Mouse (Mus musculus): ENCODE data around the gene Nckap1. TPM values are rescaled to one million over a fixed set of nuclear protein-coding genes. Genes with fewer than 3 reads are reported as not detected.
"Not testable (repeated sequence)": the region's sequence is repeated elsewhere in the genome, so short reads cannot be mapped to it uniquely, and the experiment has no call there.

The Nckap1 gene
- polyA plus RNA-seq, 1 experiment from 2014 or later: 73.3 TPM

GRCm38 (mm10) chr2:80547901-80548300 lies 33.3 kb downstream of the Nckap1 start:
- WGBS: 96% methylated on average over 1 of the region's 1 CpGs
- Histone ChIP-seq H3K27ac (no peak overlapping the region), H3K36me3 (peaks cover 92% of the 10 kb centered on the region), H3K27me3 (ENCODE audit: low read depth, poor library complexity, severe bottlenecking) (no peaks in the 10 kb centered on the region), H3K9me3 (replicated peaks) (no peaks in the 10 kb centered on the region), H3K4me1 (no peaks in the 10 kb centered on the region), H3K4me3 (no peak overlapping the region)
- DNase-seq (ENCODE audit: low spot score): no peak

DNA sequence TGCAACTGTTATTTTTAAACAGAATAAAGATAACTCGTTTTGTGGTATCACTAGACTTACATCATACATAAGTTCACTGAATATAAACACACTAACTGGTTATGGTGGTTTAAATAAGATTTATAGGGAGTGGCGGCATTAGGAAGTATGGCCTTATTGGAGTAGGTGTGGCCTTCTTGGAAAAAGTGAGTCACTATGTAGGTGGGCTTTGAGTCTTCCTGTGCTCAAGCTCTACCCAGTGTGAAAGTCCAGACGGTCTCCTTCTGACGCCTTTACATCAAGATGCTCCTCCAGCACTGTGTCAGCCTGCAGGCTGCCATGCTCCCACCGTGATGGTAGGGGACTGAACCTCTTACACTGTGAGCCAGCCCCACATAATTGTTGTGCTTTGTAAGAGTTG lies 38.4 kb downstream of the Nckap1 start:
- 86% methylated on average over 5 of the region's 5 CpGs for WGBS
- DNase-seq (ENCODE audit: low spot score): no peak
- H3K4me3 ChIP-seq: no peak overlapping the region
- no peaks in the 10 kb centered on the region for H3K9me3 ChIP-seq (replicated peaks)
- H3K27ac ChIP-seq: no peak overlapping the region
- no peaks in the 10 kb centered on the region for H3K4me1 ChIP-seq
- H3K27me3 ChIP-seq (ENCODE audit: low read depth, poor library complexity, severe bottlenecking): no peaks in the 10 kb centered on the region
- H3K36me3 ChIP-seq: peaks cover 86% of the 10 kb centered on the region

DNA sequence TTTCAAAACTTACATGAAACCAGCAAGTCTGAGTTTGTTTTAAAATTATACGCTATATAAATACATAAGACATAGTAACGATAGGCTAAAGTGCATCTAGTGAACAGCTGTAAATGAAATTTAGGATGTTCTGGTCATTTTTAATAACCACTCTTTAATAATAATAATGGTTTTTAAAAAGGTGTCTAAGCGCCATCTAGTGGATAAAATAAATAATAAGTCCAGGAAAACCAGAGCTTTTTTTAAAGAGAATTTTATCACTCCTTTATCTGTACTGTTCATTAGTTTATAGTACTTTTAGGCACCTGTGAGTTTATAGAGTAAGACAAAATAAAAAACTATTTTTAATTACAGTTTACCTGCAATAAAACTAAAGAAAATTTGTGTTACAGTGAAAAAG lies 44.0 kb downstream of the Nckap1 start:
- no peak for DNase-seq (ENCODE audit: low spot score)
- H3K36me3 ChIP-seq: peaks cover 85% of the 10 kb centered on the region
- WGBS: 62% methylated on average over 3 of the region's 3 CpGs
- H3K4me3 ChIP-seq: no peak overlapping the region
- no peaks in the 10 kb centered on the region for H3K27me3 ChIP-seq (ENCODE audit: low read depth, poor library complexity, severe bottlenecking)
- H3K4me1 ChIP-seq: no peaks in the 10 kb centered on the region
- no peak overlapping the region for H3K27ac ChIP-seq
- H3K9me3 ChIP-seq (replicated peaks): no peaks in the 10 kb centered on the region

GRCm38 (mm10) chr2:80536608-80537007 lies 44.6 kb downstream of the Nckap1 start:
- no peaks in the 10 kb centered on the region for H3K9me3 ChIP-seq (replicated peaks)
- H3K36me3 ChIP-seq: peaks cover 87% of the 10 kb centered on the region
- H3K4me1 ChIP-seq: no peaks in the 10 kb centered on the region
- WGBS: 98% methylated on average over 2 of the region's 2 CpGs
- H3K27ac ChIP-seq: no peak overlapping the region
- DNase-seq (ENCODE audit: low spot score): no peak
- H3K27me3 ChIP-seq (ENCODE audit: low read depth, poor library complexity, severe bottlenecking): no peaks in the 10 kb centered on the region
- H3K4me3 ChIP-seq: no peak overlapping the region

GRCm38 (mm10) chr2:80524275-80524674 lies 56.9 kb downstream of the Nckap1 start:
- H3K4me1 ChIP-seq: no peaks in the 10 kb centered on the region
- WGBS: 91% methylated on average over 9 of the region's 9 CpGs
- H3K4me3 ChIP-seq: no peak overlapping the region
- H3K27me3 ChIP-seq (ENCODE audit: low read depth, poor library complexity, severe bottlenecking): no peaks in the 10 kb centered on the region
- H3K27ac ChIP-seq: no peak overlapping the region
- H3K9me3 ChIP-seq (replicated peaks): no peaks in the 10 kb centered on the region
- peaks cover 91% of the 10 kb centered on the region for H3K36me3 ChIP-seq
- no peak for DNase-seq (ENCODE audit: low spot score)

DNA sequence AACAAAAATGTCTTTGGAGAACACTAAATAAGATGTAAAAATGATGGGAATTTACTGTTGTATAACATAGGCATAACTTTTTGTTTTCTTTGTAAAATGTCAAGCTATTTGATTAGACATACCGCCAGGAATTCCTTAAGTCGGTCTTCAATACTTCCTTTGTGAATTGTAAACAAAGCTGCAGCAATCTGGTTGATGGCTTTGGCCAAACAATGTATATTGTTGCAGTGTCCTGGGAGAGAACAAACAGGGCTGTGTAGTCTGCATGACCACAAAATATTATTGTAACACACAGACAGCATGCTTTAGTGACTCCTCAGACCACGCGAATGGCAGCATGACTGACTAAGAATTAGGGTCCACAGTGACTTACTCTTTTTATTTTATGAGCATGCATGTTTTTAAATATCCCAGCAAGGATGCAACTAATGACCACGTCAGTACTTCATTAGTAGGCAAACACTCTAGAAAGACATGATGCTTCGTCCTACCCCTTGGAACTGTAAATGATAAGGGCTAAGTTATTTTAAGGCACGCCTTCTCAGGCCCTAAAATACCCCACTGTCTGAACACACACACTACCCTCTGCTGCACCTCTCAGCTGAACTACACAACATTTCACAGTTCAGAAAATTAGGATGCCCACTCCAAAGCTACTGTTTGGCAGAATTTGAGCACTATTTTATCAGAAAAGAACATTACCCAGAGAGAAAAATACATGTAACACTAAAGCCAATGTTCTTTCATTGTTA lies 75.0 kb downstream of the Nckap1 start:
- no peaks in the 10 kb centered on the region for H3K4me1 ChIP-seq
- H3K9me3 ChIP-seq (replicated peaks): no peaks in the 10 kb centered on the region
- WGBS: 92% methylated on average over 7 of the region's 7 CpGs
- peaks cover 97% of the 10 kb centered on the region for H3K36me3 ChIP-seq
- DNase-seq (ENCODE audit: low spot score): no peak
- H3K4me3 ChIP-seq: no peak overlapping the region
- H3K27ac ChIP-seq: no peak overlapping the region
- no peaks in the 10 kb centered on the region for H3K27me3 ChIP-seq (ENCODE audit: low read depth, poor library complexity, severe bottlenecking)

DNA sequence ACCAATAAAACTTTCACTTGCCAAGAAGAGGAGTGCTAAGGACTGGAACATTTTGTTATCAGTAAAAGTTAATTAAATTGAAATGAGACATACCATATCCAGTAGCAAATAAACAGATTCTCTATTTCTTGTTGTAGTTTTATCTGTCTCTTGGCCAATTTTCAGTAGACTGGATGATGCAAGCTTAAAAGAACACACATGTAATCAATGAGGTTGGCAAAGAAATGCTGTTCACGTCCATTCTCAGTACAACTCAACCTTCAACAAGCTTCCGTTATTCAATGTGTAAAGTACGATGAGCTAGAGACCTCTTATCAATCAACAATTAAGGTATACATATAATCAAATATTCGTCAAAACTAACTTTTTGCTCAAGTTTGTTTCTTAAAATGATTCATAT lies 79.0 kb downstream of the Nckap1 start:
- H3K4me3 ChIP-seq: no peak overlapping the region
- no peak for DNase-seq (ENCODE audit: low spot score)
- no peaks in the 10 kb centered on the region for H3K27me3 ChIP-seq (ENCODE audit: low read depth, poor library complexity, severe bottlenecking)
- no peak overlapping the region for H3K27ac ChIP-seq
- H3K4me1 ChIP-seq: no peaks in the 10 kb centered on the region
- WGBS: 96% methylated on average over 4 of the region's 4 CpGs
- H3K9me3 ChIP-seq (replicated peaks): no peaks in the 10 kb centered on the region
- peaks cover 82% of the 10 kb centered on the region for H3K36me3 ChIP-seq

DNA sequence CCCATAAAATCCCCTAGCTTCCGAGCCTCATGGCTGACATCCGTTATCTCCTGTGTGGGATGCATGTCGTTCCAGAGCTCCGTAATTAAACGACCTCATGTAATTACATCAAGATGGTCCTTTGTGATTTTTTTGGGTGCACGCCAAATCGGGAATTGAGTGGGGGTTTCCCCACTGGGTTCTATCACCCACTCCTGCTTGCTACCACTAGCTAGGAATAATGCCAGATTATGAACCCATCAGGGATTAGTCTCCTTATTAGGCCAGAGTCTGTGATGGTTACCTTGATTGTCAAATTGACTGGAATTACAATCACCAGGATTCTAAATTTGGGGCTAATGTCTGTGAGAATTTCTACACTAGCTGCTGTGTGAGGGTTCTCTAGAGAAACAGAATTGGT lies 85.9 kb downstream of the Nckap1 start:
- whole genome bisulfite sequencing: 63% methylated on average over 7 of the region's 7 CpGs
- not testable (repeated sequence) for H3K27ac ChIP-seq; DNase-seq (ENCODE audit: low spot score); H3K4me1 ChIP-seq; H3K4me3 ChIP-seq; H3K9me3 ChIP-seq (replicated peaks); H3K27me3 ChIP-seq (ENCODE audit: low read depth, poor library complexity, severe bottlenecking)
- H3K36me3 ChIP-seq: peaks cover 17% of the 10 kb centered on the region

- no peaks in the 10 kb centered on the region for H3K27me3 ChIP-seq (ENCODE audit: low read depth, poor library complexity, severe bottlenecking)
- WGBS: 82% methylated on average over 5 of the region's 5 CpGs
- no peaks in the 10 kb centered on the region for H3K9me3 ChIP-seq (replicated peaks)
- H3K27ac ChIP-seq: no peak overlapping the region
- peaks cover 8% of the 10 kb centered on the region for H3K4me1 ChIP-seq
- H3K36me3 ChIP-seq: no peaks in the 10 kb centered on the region
- DNase-seq (ENCODE audit: low spot score): no peak
- H3K4me3 ChIP-seq: no peak overlapping the region
Measured at GRCm38 (mm10) chr2:80486851-80487250, 94.3 kb downstream of the Nckap1 start.

DNA sequence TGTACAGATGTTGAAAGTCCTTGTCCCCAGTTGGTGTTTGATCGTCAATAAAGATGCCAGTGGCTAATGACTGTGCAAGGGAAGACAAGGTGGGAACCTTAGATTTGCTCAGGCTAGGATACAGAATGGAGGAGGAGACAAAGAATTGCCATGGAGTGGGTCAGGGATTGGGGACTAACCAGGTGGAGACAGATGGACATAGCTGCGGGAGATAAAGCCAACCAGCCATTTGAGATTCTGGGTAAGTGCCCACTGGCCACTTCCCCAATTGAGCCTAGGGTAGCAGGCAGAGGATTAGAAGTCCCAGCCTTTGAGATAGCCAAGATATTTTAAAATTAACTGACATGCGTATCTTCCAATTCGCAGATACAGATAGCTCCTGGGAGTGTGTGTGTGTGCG lies 96.2 kb downstream of the Nckap1 start:
- WGBS: 92% methylated on average over 5 of the region's 5 CpGs
- no peak overlapping the region for H3K27ac ChIP-seq
- H3K9me3 ChIP-seq (replicated peaks): no peaks in the 10 kb centered on the region
- no peak for DNase-seq (ENCODE audit: low spot score)
- H3K4me1 ChIP-seq: peaks cover 8% of the 10 kb centered on the region
- no peak overlapping the region for H3K4me3 ChIP-seq
- H3K27me3 ChIP-seq (ENCODE audit: low read depth, poor library complexity, severe bottlenecking): no peaks in the 10 kb centered on the region
- H3K36me3 ChIP-seq: no peaks in the 10 kb centered on the region

DNA sequence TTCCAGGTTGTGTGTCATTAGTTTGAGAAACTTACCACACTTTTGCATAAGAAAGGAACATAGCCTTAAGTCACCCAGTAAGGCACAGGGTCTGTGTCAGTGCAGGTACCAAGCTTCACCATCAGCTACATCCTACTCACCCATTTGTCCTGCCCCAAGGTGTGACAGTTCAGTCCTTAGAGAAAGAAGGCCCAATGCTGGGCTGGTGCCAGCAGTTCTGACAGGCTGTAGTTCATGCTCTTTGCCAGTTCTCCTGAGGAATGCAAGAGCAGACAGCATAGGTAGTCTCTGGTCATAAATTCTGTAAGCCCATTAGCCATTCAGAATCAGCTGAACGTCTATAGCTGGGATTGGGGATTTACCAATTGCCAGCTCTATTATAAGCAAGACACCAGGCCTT lies 105.3 kb downstream of the Nckap1 start:
- H3K4me1 ChIP-seq: no peaks in the 10 kb centered on the region
- no peak overlapping the region for H3K4me3 ChIP-seq
- no peaks in the 10 kb centered on the region for H3K9me3 ChIP-seq (replicated peaks)
- no peak for DNase-seq (ENCODE audit: low spot score)
- H3K27ac ChIP-seq: no peak overlapping the region
- no peaks in the 10 kb centered on the region for H3K36me3 ChIP-seq
- H3K27me3 ChIP-seq (ENCODE audit: low read depth, poor library complexity, severe bottlenecking): no peaks in the 10 kb centered on the region
- WGBS: 49% methylated on average over 1 of the region's 1 CpGs

GRCm38 (mm10) chr2:80474247-80474796 lies 106.9 kb downstream of the Nckap1 start:
- WGBS: 84% methylated on average over 5 of the region's 5 CpGs
- no peak overlapping the region for H3K4me3 ChIP-seq
- H3K9me3 ChIP-seq (replicated peaks): no peaks in the 10 kb centered on the region
- no peaks in the 10 kb centered on the region for H3K36me3 ChIP-seq
- no peak for DNase-seq (ENCODE audit: low spot score)
- H3K27ac ChIP-seq: no peak overlapping the region
- H3K27me3 ChIP-seq (ENCODE audit: low read depth, poor library complexity, severe bottlenecking): no peaks in the 10 kb centered on the region
- no peaks in the 10 kb centered on the region for H3K4me1 ChIP-seq

DNA sequence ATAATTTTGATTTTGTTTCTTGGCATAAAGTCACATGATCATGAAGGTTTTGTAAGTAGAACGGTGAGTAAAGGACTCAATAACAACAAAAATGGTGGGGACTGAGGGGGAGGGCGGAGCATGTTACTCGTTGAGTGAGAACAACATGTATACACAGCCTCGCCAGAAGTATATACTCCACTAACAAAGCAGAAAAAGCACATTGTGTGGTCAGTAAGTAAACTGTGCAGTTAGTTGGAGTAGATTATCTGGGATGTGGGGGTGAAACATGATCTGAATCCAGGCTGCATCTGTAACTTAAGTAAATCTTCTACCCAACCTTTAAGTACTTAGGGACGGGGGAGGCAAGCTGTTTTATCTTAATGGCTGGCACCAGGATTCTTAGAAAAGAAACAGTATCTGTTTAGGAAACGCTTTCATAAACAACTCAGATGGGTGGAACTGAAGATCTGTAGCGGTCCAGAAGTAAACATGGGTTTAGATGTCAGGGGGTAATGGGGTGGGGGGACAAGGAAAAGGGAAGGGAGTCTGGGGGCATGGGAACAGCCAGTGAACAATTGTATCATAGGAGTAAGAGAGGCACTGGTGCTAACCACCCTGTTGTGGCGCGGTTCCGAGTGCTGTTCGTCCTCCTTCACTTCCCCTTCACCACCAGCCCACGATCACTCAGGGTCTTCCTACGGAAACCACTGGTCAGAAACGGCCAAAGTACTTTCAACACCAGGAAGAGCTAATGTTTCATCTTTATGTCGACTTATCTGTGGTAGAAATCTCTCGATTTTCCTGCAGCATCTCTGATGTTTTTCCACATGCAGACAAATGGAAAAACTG lies 115.0 kb downstream of the Nckap1 start:
- Histone ChIP-seq H3K9me3 (replicated peaks) (no peaks in the 10 kb centered on the region), H3K27me3 (ENCODE audit: low read depth, poor library complexity, severe bottlenecking) (no peaks in the 10 kb centered on the region), H3K4me1 (peaks cover 7% of the 10 kb centered on the region; the same call in 1 of the 2 replicates), H3K27ac (no peak overlapping the region; the same call in 1 of the 2 replicates), H3K4me3 (no peak overlapping the region), H3K36me3 (no peaks in the 10 kb centered on the region)
- no peak for DNase-seq (ENCODE audit: low spot score)
- WGBS: 80% methylated on average over 16 of the region's 16 CpGs
